Comparison of ENCODE assay signal across 24 mouse cellular contexts in genomic region chr10:7731582-7731981, GRCm38 (mm10).
"Had no signal": no experiment of that assay in that cellular context is flagged by ENCODE, and none has a peak within 500 bp of the region (broad histone marks: within the 10 kb centered on the region; RNA-seq: fewer than 3 reads in every experiment).

No protein-coding gene starts in this region.

- DNase-seq: gastrocnemius, adult 2 months; gastrocnemius, postnatal 10 days; gastrocnemius, postnatal 25 days; heart, adult 18-20 months; heart, postnatal 10 days; heart, postnatal 4 days; kidney, adult 18-20 months; kidney, adult 8-10 months; kidney, postnatal 10 days; kidney, postnatal 25 days; kidney, postnatal 4 days had no signal

- H3K27ac ChIP-seq: gastrocnemius, adult 2 months; heart, embryonic 10.5 days; hindbrain, embryonic 10.5 days; hindbrain, embryonic 12.5 days; hindbrain, embryonic 14.5 days; intestine, embryonic 15.5 days; layer of hippocampus, adult 2 months; left cerebral cortex, adult 2 months; limb, embryonic 10.5 days; limb, embryonic 12.5 days had no signal

- H3K4me2 ChIP-seq: heart, embryonic 12.5 days; hindbrain, embryonic 12.5 days; hindbrain, embryonic 14.5 days; intestine, embryonic 15.5 days; limb, embryonic 12.5 days had no signal

- H3K4me3 ChIP-seq: gastrocnemius, adult 2 months; heart, embryonic 10.5 days; heart, embryonic 12.5 days; hindbrain, embryonic 10.5 days; hindbrain, embryonic 12.5 days; intestine, embryonic 15.5 days; layer of hippocampus, adult 2 months; left cerebral cortex, adult 2 months; limb, embryonic 10.5 days; limb, embryonic 12.5 days had no signal

- H3K9ac ChIP-seq: heart, embryonic 12.5 days; hindbrain, embryonic 12.5 days; hindbrain, embryonic 14.5 days; intestine, embryonic 15.5 days; limb, embryonic 12.5 days had no signal

- H3K9me3 ChIP-seq: heart, embryonic 10.5 days; heart, embryonic 12.5 days; hindbrain, embryonic 10.5 days; hindbrain, embryonic 12.5 days; intestine, embryonic 15.5 days; limb, embryonic 10.5 days; limb, embryonic 12.5 days had no signal

- H3K36me3 ChIP-seq: heart, embryonic 10.5 days; heart, embryonic 12.5 days; hindbrain, embryonic 10.5 days; hindbrain, embryonic 12.5 days; intestine, embryonic 15.5 days; limb, embryonic 10.5 days; limb, embryonic 12.5 days had no signal

- ATAC-seq: hindbrain, embryonic 16.5 days; inflammation-experienced regulatory T-cells, adult 6 months; intestine, embryonic 15.5 days; intestine, postnatal 0 days had no signal

- H3K27me3 ChIP-seq: heart, embryonic 12.5 days; hindbrain, embryonic 12.5 days; intestine, embryonic 15.5 days; limb, embryonic 12.5 days had no signal
